Mouse (Mus musculus) right cerebral cortex, postnatal 36 days (tissue): ENCODE results near the gene Misp.

Experiments
- DNase-seq, 2 experiments: peaks; one replicate each; pipeline ENCODE4 v3.0.0; 2022; ENCODE audit warnings: low spot score in 2 of 2, mixed read lengths in 1 of 2

The Misp gene

GRCm38 (mm10) chr10:79820782-79821181 is at the start of gene Misp:
Gene Misp (plus strand): TSS chr10:79820989.
- no peak for DNase-seq

- no peak for DNase-seq
These were observed 48.5 kb upstream of the Misp start for GRCm38 (mm10) chr10:79772320-79772719.

- DNase-seq: no peak
These were observed 47.6 kb upstream of the Misp start for GRCm38 (mm10) chr10:79773208-79773607.

GRCm38 (mm10) chr10:79774486-79775279 is 46.1 kb upstream of the Misp start:
- DNase-seq: no peak

GRCm38 (mm10) chr10:79777103-79777531 is 43.7 kb upstream of the Misp start, which contains the start of gene Fstl3:
Gene Fstl3 (plus strand): TSS chr10:79777272.
- no peak for DNase-seq

DNA sequence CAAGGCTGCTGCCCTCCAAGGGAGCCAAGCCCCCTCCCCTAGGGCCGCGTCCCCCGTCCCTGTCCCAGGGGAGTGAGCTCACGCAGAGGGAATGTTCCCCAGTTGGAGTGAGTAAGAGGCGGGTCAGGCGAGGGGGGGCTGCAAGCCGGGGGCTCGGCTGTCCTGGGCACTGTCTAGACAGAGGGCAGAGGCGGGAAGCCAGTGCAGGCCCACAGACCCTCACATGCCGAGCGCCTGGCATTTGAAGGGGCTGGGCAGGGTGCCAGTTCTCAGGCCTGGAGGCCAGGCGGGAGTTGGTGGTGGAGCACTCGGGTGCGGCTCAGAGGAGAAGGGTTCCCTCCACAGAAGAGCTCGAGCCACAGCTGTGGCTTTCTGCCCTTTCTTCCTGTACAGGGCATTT is 42.8 kb upstream of the Misp start:
- DNase-seq: no peak

GRCm38 (mm10) chr10:79779193-79779592 is 41.6 kb upstream of the Misp start:
- DNase-seq: no peak

DNA sequence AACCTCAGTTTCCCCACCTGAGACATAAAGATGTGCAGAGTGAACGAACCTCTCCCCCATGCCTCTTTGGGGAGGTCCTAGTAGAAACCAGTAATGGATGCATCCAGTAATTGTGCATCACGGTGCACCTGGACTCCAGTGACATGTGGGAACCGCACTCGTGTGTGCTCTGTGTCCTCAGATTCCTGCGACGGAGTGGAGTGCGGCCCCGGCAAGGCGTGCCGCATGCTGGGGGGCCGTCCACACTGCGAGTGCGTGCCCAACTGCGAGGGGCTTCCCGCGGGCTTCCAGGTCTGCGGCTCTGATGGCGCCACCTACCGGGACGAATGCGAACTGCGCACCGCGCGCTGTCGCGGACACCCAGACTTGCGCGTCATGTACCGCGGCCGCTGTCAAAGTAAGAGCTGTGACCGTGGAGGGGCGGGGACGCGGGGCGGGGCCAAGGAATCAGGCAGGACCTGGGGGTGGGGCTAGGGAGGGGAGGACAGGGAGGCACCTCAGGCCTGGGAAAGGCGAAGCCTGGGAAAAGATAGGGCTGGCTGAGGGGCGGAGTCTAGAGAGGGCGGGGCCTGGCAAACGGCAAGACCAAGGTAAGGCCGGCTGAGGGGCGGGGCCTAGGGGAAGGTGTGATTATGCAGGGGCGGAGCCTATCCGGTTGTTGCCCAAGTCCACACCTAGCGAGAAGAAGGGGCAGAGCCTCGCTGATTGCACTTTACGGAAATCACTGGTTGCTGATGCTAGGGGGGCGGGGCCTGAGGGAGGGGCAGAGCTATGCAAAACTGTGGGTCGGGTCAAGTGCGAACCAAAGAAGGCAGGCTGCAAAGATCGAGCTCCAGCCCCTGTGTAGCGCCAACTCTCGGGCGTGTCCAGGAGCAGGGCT is 40.8 kb upstream of the Misp start:
- peak; percentile 96 to 98 for DNase-seq

DNA sequence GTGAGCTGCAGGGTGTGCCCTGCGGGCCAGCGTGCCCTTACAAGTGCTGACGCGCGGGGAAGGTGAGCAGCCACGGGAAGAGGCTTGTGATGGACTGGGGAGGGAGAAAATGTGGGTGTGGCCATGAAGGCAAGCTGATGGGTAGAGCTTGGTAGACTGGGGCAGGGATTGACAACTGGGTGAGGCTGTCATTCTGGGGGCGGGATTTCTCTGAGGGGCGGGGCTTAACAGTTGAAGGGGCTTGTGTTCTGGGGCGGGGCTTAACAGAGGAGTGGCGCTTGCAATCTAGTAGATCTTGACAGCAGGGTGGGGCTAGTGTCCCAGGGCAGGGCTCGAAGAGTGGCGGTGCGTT is 40.1 kb upstream of the Misp start:
- no peak for DNase-seq

- no peak for DNase-seq
These were observed 39.6 kb upstream of the Misp start for GRCm38 (mm10) chr10:79781139-79781538.

DNA sequence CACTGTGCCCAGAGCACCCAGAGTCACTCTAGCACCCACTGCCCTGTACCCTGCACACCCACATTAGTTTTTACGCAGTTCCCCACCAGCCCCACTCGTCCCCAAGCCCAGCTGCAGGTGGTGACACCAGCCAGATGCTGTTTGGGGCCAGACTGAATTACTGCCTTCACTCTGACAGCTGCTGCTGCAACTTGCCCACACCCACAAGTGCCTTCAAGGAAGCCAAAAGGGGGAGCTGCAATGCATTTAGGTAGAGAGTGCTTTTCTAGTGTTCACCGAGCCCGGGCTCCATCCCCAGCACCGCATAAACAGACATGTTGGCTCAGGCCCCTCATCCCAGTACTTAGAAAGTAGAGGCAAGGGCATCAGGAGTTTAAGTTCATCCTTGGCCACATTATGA is 38.8 kb upstream of the Misp start:
- DNase-seq: no peak

GRCm38 (mm10) chr10:79783050-79783449 is 37.7 kb upstream of the Misp start:
- DNase-seq: no peak

DNA sequence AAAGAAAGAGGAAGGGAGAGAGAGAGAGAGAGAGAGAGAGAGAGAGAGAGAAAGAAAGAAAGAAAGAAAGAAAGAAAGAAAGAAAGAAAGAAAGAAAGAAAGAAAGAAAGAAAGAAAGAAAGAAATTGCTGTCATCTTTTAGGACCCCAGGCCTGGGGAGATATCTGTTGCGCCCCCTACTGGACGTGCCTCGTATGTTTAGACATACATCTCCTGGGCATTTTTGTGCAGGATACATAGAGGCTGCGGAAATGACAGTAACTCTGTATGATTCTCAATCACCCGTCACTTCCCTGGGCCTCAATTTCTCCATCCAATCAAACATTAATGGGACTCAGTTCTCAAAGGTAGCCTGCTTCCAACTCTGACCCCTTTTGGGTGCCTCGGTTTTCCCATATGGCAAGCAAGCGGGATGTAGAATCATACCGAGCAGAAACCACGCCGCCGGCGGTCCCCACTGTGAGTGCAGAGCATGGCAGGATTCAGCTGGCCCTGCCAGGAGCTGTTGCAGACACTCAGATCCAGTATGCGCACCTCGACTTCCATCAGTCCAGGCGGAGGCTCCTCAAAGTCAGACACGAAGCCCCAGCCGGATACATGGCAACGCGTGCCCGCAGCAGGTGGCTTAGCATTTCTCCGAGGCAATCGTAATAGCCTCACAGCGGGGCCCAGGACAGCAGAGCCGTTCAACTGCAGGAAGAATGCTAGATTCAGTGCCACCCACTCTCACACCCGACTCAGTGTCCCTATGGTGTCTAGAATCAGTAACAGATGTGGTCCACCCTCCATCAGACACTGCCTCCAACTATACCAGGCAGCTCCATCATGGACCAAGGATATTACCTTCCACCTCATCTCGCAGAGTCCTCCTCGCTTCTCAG is 36.6 kb upstream of the Misp start:
- DNase-seq: no peak

DNA sequence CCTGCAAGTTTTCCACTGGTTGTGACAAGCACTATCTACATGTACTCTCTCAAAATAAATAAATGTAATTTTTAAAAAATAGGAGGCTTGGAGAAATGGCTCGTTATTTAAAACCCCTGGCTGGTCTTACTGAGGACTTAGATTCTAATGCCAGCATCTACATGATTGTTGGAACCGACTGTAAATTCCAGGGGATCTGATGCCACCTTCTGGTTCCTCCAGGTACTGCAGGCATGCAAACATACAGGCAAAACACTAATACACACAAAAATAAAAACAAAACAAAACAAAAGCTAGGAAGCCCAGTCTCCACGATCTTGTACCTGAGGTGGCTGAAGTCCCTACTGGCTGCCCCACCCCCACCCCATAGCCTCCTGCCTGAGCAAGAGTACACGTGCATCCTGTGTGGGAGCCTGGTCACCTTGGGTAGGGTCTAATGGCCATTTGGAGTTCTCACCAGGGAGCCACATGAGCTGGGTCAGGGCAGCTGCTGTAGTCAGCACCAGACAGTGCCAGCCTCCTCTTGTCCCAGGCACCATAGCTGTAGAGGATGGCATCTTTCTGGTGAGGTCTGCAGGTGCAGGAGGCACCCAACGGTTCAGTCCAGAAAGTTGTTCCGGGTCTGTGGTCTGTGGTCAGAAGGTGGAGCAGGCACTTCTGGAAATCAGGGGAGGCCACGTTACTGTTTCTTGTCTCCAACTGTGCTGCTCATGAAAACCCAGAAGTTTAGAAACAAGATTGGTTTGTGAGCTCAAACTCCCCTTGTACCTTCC is 32.2 kb upstream of the Misp start:
- no peak for DNase-seq

DNA sequence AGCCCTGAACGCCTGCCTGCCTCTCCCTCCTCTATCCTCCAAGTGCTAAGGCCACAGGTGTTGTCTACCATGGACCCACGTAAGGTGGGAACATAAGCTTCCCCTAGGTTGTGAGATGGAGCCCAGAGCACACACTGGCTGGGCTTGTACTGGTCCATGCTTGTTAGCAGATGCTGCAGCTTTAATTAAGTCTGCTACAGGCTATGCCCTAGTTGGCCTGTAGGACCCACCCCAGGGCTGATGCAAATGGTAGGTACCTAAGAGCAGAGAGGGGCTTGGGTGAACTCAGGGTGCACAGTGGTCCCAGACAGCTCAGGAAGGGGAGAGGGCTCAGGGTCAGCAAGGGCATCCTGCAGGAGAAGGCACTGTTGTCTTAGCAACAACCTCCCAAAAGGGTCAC is 31.2 kb upstream of the Misp start:
- no peak for DNase-seq

- no peak for DNase-seq
These were observed 29.9 kb upstream of the Misp start, which contains the start of gene Prss57 for GRCm38 (mm10) chr10:79790861-79791260. Gene Prss57 (minus strand): TSS chr10:79790961.

DNA sequence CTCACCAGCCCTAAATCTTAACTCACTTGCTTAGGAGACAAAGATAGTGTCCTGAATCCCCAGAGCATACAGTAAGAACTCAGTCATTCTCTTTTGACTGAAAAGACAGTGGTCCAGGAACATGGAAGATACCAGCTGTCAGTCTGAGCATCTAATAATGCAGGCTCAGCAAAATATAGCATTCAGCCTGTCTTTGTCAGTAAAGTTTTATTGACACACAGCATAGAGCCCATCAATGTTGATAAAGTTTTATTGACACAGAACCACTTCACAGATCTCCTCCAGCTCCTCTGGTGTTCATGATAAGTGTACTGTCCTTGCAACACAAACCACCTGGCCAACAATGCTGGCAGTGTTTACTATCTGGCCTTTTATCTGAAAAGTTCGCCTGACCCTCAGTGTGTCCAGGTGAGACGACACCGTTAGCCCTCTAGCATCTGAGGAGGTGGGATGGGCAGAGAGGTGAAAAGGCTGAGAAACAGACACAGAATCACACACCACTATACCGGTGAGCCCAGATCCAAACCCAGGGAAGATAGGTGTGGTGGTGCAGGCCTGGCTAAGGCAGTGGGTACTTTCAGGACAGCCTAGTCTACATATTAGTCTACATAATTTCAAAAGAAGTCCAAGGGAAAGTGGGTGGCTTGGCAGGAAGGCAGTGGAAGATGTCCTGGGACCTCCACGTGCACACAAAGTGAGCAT is 28.3 kb upstream of the Misp start:
- no peak for DNase-seq

GRCm38 (mm10) chr10:79793051-79793737 is 27.6 kb upstream of the Misp start, which contains the start of gene Palm:
Gene Palm (plus strand): TSS chr10:79793572.
- DNase-seq: peak; percentile 69 to 72

DNA sequence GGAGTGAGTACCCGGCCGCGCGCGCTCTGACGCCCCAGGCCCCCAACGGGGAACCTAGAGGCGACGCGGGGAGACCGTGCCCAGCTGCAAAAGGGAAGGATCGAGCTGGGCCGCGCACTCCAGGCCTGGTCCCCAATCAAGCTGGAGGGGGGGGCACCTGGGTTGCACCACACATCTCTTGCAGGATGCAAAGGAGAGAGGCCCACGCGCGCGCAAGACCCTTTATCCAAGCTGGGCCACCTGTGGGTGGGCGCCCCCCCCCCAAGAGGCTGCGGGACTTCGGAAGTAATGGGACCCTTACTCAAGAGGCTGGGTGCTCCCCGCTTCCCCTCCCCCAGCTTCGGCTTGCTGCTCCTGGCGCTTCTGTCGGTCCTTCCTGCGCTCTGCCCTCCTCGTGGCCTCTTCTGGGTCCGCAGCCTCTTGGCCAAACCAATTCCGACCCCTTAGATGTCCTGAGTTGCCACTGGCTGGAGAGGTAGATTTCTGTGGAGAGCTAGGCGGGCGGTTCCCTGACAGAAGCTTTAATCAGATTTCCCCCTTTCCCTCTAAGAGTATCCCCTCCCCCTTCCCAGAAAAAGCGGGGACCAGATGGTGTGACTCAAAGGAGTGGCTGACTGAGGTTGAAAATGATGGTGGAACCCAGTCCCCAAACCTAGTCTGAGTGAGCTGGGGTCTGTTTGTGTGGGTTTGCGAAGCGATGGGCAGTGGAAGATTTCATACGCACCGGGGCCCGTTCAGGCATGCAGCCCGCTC is 26.9 kb upstream of the Misp start:
- DNase-seq: peak; percentile 47 to 52
